Mouse (Mus musculus): ENCODE data around the gene Exosc6. TPM values are rescaled to one million over a fixed set of nuclear protein-coding genes. Genes with fewer than 3 reads are reported as not detected.

The Exosc6 gene
- polyA plus RNA-seq, 1 experiment from 2014 or later, result 31.2 TPM

GRCm38 (mm10) chr8:111053827-111054518 is 2.2 kb upstream of the Exosc6 start:
- ATAC-seq (replicated peaks; ENCODE audit: insufficient number of reproducible peaks, low FRiP score, low TSS enrichment, low read depth), result no peak
- Histone ChIP-seq H3K4me3 (ENCODE audit: low read depth, low read length) (no peak overlapping the region), H3K27ac (replicated peaks; ENCODE audit: low read depth, low read length) (no peak overlapping the region), H3K36me3 (replicated peaks; ENCODE audit: control insufficient read depth, insufficient read depth, low read depth, low read length) (peaks cover 22% of the 10 kb centered on the region), H3K4me2 (ENCODE audit: low read depth, low read length) (no peak overlapping the region), H3K9ac (replicated peaks; ENCODE audit: low read length) (no peak overlapping the region), H3K4me1 (ENCODE audit: control insufficient read depth, insufficient read depth, low read length) (no peaks in the 10 kb centered on the region), H3K27me3 (ENCODE audit: control insufficient read depth, insufficient read depth, low read length) (no peaks in the 10 kb centered on the region), H3K9me3 (replicated peaks; ENCODE audit: control insufficient read depth, low read length) (no peaks in the 10 kb centered on the region)
- WGBS, result 96% methylated on average over 12 of the region's 12 CpGs
- no peak for DNase-seq (ENCODE audit: low spot score)

- H3K4me2 ChIP-seq (ENCODE audit: low read depth, low read length), result no peak overlapping the region
- no peak overlapping the region for H3K4me3 ChIP-seq (ENCODE audit: low read depth, low read length)
- H3K4me1 ChIP-seq (ENCODE audit: control insufficient read depth, insufficient read depth, low read length), result no peaks in the 10 kb centered on the region
- no peak overlapping the region for H3K27ac ChIP-seq (replicated peaks; ENCODE audit: low read depth, low read length)
- no peak overlapping the region for H3K9ac ChIP-seq (replicated peaks; ENCODE audit: low read length)
- ATAC-seq (replicated peaks; ENCODE audit: insufficient number of reproducible peaks, low FRiP score, low TSS enrichment, low read depth), result no peak
- H3K9me3 ChIP-seq (replicated peaks; ENCODE audit: control insufficient read depth, low read length), result no peaks in the 10 kb centered on the region
- peaks cover 17% of the 10 kb centered on the region for H3K36me3 ChIP-seq (replicated peaks; ENCODE audit: control insufficient read depth, insufficient read depth, low read depth, low read length)
- 87% methylated on average over 17 of the region's 17 CpGs for WGBS
- H3K27me3 ChIP-seq (ENCODE audit: control insufficient read depth, insufficient read depth, low read length), result no peaks in the 10 kb centered on the region
- DNase-seq (ENCODE audit: low spot score), result no peak
Observed at GRCm38 (mm10) chr8:111055031-111055634, 1.0 kb upstream of the Exosc6 start.

- no peak for DNase-seq (ENCODE audit: low spot score)
- ATAC-seq (replicated peaks; ENCODE audit: insufficient number of reproducible peaks, low FRiP score, low TSS enrichment, low read depth), result peak; percentile 22
- Histone ChIP-seq H3K4me3 (ENCODE audit: low read depth, low read length) (no peak overlapping the region; the same call in 1 of the 2 replicates), H3K27me3 (ENCODE audit: control insufficient read depth, insufficient read depth, low read length) (no peaks in the 10 kb centered on the region), H3K4me2 (ENCODE audit: low read depth, low read length) (no peak overlapping the region), H3K4me1 (ENCODE audit: control insufficient read depth, insufficient read depth, low read length) (no peaks in the 10 kb centered on the region), H3K9ac (replicated peaks; ENCODE audit: low read length) (no peak overlapping the region), H3K36me3 (replicated peaks; ENCODE audit: control insufficient read depth, insufficient read depth, low read depth, low read length) (peaks cover 15% of the 10 kb centered on the region), H3K27ac (replicated peaks; ENCODE audit: low read depth, low read length) (no peak overlapping the region), H3K9me3 (replicated peaks; ENCODE audit: control insufficient read depth, low read length) (no peaks in the 10 kb centered on the region)
- WGBS, result 64% methylated on average over 2 of the region's 2 CpGs
Observed at GRCm38 (mm10) chr8:111055661-111056060, 478 bp upstream of the Exosc6 start.

GRCm38 (mm10) chr8:111056691-111057293 is 653 bp downstream of the Exosc6 start:
- peaks cover 15% of the 10 kb centered on the region for H3K36me3 ChIP-seq (replicated peaks; ENCODE audit: control insufficient read depth, insufficient read depth, low read depth, low read length)
- no peaks in the 10 kb centered on the region for H3K9me3 ChIP-seq (replicated peaks; ENCODE audit: control insufficient read depth, low read length)
- H3K4me1 ChIP-seq (ENCODE audit: control insufficient read depth, insufficient read depth, low read length), result no peaks in the 10 kb centered on the region
- WGBS, result under 1% methylated on average over 60 of the region's 63 CpGs
- H3K4me3 ChIP-seq (ENCODE audit: low read depth, low read length), result peak overlapping the region; percentile 90
- DNase-seq (ENCODE audit: low spot score) (peak; percentile 49), ATAC-seq (replicated peaks; ENCODE audit: insufficient number of reproducible peaks, low FRiP score, low TSS enrichment, low read depth) (peak; percentile 13)
- peak overlapping the region; percentile 76 for H3K4me2 ChIP-seq (ENCODE audit: low read depth, low read length)
- no peaks in the 10 kb centered on the region for H3K27me3 ChIP-seq (ENCODE audit: control insufficient read depth, insufficient read depth, low read length)
- peak overlapping the region; percentile 94 for H3K9ac ChIP-seq (replicated peaks; ENCODE audit: low read length)
- H3K27ac ChIP-seq (replicated peaks; ENCODE audit: low read depth, low read length), result peak overlapping the region; percentile 66

- Histone ChIP-seq H3K4me1 (ENCODE audit: control insufficient read depth, insufficient read depth, low read length) (no peaks in the 10 kb centered on the region), H3K4me3 (ENCODE audit: low read depth, low read length) (no peak overlapping the region), H3K9ac (replicated peaks; ENCODE audit: low read length) (no peak overlapping the region), H3K27me3 (ENCODE audit: control insufficient read depth, insufficient read depth, low read length) (no peaks in the 10 kb centered on the region), H3K9me3 (replicated peaks; ENCODE audit: control insufficient read depth, low read length) (no peaks in the 10 kb centered on the region), H3K36me3 (replicated peaks; ENCODE audit: control insufficient read depth, insufficient read depth, low read depth, low read length) (peaks cover 10% of the 10 kb centered on the region), H3K4me2 (ENCODE audit: low read depth, low read length) (no peak overlapping the region), H3K27ac (replicated peaks; ENCODE audit: low read depth, low read length) (no peak overlapping the region)
- no peak for ATAC-seq (replicated peaks; ENCODE audit: insufficient number of reproducible peaks, low FRiP score, low TSS enrichment, low read depth)
- DNase-seq (ENCODE audit: low spot score), result no peak
- 71% methylated on average over 2 of the region's 2 CpGs for WGBS
Observed at GRCm38 (mm10) chr8:111058946-111059572, 2.9 kb downstream of the Exosc6 start.

GRCm38 (mm10) chr8:111061688-111062071 is 5.5 kb downstream of the Exosc6 start:
- DNase-seq (ENCODE audit: low spot score), result no peak
- under 1% methylated on average over 14 of the region's 14 CpGs for WGBS
- H3K27ac ChIP-seq (replicated peaks; ENCODE audit: low read depth, low read length), result no peak overlapping the region

GRCm38 (mm10) chr8:111062072-111062757 is 6.1 kb downstream of the Exosc6 start:
- DNase-seq (ENCODE audit: low spot score) (peak; percentile 92), ATAC-seq (replicated peaks; ENCODE audit: insufficient number of reproducible peaks, low FRiP score, low TSS enrichment, low read depth) (peak; percentile 85)
- peak overlapping the region; percentile 65 for H3K4me3 ChIP-seq (ENCODE audit: low read depth, low read length)
- peak overlapping the region; percentile 76 for H3K4me2 ChIP-seq (ENCODE audit: low read depth, low read length)
- H3K4me1 ChIP-seq (ENCODE audit: control insufficient read depth, insufficient read depth, low read length), result no peaks in the 10 kb centered on the region
- no peaks in the 10 kb centered on the region for H3K36me3 ChIP-seq (replicated peaks; ENCODE audit: control insufficient read depth, insufficient read depth, low read depth, low read length)
- no peaks in the 10 kb centered on the region for H3K27me3 ChIP-seq (ENCODE audit: control insufficient read depth, insufficient read depth, low read length)
- WGBS, result under 1% methylated on average over 27 of the region's 27 CpGs
- no peaks in the 10 kb centered on the region for H3K9me3 ChIP-seq (replicated peaks; ENCODE audit: control insufficient read depth, low read length)
- 0 out of 2 replicates have a peak overlapping the region, but pooled peaks have one; percentile 20 for H3K27ac ChIP-seq (replicated peaks; ENCODE audit: low read depth, low read length)
- H3K9ac ChIP-seq (replicated peaks; ENCODE audit: low read length), result peak overlapping the region; percentile 67

More at GRCm38 (mm10) chr8:111061688-111062071, 5.5 kb downstream of the Exosc6 start:
- H3K4me3 ChIP-seq (ENCODE audit: low read depth, low read length), result peak overlapping the region; percentile 65
- H3K4me2 ChIP-seq (ENCODE audit: low read depth, low read length), result peak overlapping the region; percentile 76
- H3K9me3 ChIP-seq (replicated peaks; ENCODE audit: control insufficient read depth, low read length), result no peaks in the 10 kb centered on the region
- H3K9ac ChIP-seq (replicated peaks; ENCODE audit: low read length), result peak overlapping the region; percentile 67
- H3K36me3 ChIP-seq (replicated peaks; ENCODE audit: control insufficient read depth, insufficient read depth, low read depth, low read length), result no peaks in the 10 kb centered on the region
- peak; percentile 10; the same call in 1 of the 2 replicates for ATAC-seq (replicated peaks; ENCODE audit: insufficient number of reproducible peaks, low FRiP score, low TSS enrichment, low read depth)
- no peaks in the 10 kb centered on the region for H3K27me3 ChIP-seq (ENCODE audit: control insufficient read depth, insufficient read depth, low read length)
- no peaks in the 10 kb centered on the region for H3K4me1 ChIP-seq (ENCODE audit: control insufficient read depth, insufficient read depth, low read length)
